Mouse (Mus musculus) cerebellum, postnatal 14 days (tissue): ENCODE measurements at regions not wholly inside any gene's neighbourhood (a gene's known extent, or its start where the extent isn't known, plus 50 kb on each side); places are given as distances from the start of the nearest gene placed in this dataset.

ENCODE experiments used
- DNase-seq, 2 experiments: peaks; one replicate each; pipeline ENCODE4 v3.0.0; 2021; ENCODE audit warnings: mixed read lengths in 2 of 2

DNA sequence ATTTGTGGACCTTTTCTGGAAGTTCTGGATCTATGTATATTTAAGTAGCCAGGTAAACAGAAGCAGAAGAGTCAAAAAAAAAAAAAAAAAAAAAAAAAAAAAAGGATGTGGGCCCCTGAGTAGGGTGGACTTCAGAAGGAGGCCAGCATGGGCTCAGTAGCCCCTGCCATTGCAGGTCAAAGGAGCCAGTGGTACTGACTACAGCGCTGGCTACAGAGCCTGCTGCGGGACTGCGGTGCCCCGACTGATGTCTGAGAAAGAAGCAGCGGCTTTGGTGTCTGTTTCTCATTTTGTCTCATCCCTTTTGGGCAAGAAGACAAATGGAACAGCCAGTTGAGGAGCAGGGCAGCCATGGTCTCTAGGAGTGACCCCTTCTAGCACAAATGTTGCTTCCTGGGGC is 134.9 kb downstream of the Gm4791 start:
- no peak for DNase-seq

GRCm38 (mm10) chr9:47133873-47134272 is 135.3 kb downstream of the Gm4791 start:
- DNase-seq, result no peak

GRCm38 (mm10) chr9:47134479-47134878 is 135.9 kb downstream of the Gm4791 start:
- DNase-seq, result no peak

GRCm38 (mm10) chr9:47136641-47137040 is 138.1 kb downstream of the Gm4791 start:
- no peak for DNase-seq

GRCm38 (mm10) chr9:47153471-47153870 is 154.9 kb downstream of the Gm4791 start:
- DNase-seq, result peak; percentile 31 to 35

GRCm38 (mm10) chr9:47165480-47166131 is 167.1 kb downstream of the Gm4791 start:
- no peak for DNase-seq

GRCm38 (mm10) chr9:47167681-47168240 is 169.2 kb downstream of the Gm4791 start:
- DNase-seq, result peak in 1 of 2 experiments; percentile 8

- DNase-seq, result no peak
These were observed 177.5 kb downstream of the Gm4791 start for GRCm38 (mm10) chr9:47176044-47176443.

- DNase-seq, result peak; percentile 59 to 64
These were observed 219.6 kb downstream of the Gm4791 start for GRCm38 (mm10) chr9:47218101-47218500.

DNA sequence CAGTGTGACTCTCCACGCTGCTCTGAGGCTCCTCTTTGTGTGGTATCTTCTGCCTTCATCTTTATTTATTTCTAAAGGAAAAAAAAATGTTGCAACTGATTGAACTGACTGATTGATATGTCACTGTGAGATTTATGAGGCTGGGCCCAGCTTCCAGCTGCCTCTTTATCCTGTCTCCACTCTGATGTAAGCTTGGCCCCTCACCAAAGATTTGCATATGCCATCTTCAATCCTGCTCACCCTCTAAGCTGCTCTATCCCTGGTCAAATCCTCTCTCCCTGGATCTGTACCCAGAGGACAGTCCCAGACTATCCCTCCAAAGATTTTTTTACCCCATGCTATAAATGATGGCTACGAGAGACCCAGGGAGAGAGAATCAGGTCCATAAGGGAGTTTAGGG is 225.0 kb downstream of the Gm4791 start:
- no peak for DNase-seq

DNA sequence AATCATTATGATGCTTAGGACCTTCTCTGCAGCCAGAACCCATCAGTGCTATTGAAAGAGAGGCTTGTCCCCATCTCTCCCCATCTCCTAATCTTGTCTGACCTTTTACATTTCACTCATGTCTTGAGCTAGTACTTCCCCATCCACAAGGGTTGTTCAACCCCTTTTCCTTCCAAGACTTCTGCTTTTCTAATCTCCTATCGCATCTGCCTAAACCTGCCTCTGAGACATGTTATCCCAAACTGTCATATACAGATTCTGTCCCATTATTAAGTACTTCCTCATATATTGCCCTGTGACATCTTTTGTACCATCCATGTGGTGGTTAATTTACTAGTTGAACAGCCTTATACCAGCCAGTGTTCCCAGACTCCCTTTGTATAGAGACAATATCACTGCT is 225.7 kb downstream of the Gm4791 start:
- no peak for DNase-seq

DNA sequence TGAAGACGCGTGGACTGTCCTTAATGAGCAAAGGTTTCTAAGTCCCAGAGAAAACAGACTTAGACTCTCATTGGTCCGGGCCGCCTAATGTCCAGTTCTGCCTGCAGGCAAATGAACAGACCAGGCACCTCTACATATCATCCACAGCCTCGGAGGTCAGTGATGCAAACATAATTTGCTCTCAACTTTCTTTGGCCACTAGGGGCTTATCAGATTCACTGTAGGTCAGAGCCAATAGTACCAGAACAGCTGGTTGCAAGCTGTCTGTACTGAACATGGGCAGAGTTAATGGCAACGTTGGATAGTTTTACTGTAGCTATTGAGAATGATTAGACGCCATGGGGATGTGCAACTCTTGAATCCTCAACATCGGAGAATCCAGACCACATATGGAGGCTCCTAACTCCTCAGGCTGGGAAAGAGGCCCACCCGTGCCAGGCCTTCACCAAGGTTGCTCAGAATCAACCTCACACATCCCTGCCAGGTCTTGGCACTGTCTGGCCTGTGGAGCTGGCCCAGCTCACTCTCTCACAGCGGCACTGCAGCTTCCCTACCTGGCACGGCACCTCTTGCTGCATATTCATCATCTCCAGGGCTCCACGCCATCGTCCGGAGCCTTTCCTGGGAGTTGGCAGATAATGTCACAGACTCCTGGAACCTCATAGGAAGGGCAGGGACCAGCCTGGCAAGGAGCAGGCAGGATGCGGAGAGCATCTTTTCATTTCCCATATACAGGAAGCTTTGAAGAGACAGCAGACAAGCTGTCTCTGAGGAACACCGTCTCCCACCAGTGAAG is 228.1 kb downstream of the Gm4791 start:
- peak; percentile 88 to 94 for DNase-seq

DNA sequence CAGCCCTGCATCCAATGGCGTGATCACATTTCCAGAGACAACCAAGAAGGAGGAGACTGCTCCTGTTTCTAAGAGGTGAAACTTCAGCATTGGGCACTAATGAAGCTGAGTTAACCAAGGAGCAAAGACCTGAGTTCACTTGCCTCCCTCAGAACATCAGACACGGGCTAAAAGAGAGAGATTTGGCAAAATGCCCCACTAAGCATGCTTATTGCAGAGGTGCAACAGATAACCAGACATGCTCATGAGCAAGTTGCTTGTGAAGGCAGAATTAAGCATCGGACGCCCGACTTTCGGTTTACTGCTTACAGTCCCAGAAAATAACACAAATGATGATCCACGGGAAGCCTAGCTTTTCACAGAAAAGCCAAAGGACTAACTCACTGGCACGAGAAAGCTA is 228.8 kb downstream of the Gm4791 start:
- DNase-seq, result no peak

- DNase-seq, result no peak
These were observed 230.2 kb downstream of the Gm4791 start for GRCm38 (mm10) chr9:47228736-47229135.

GRCm38 (mm10) chr9:47229296-47229695 is 230.8 kb downstream of the Gm4791 start:
- DNase-seq, result no peak

GRCm38 (mm10) chr9:47240950-47241349 is 242.4 kb downstream of the Gm4791 start:
- peak; percentile 97 to 98 for DNase-seq

DNA sequence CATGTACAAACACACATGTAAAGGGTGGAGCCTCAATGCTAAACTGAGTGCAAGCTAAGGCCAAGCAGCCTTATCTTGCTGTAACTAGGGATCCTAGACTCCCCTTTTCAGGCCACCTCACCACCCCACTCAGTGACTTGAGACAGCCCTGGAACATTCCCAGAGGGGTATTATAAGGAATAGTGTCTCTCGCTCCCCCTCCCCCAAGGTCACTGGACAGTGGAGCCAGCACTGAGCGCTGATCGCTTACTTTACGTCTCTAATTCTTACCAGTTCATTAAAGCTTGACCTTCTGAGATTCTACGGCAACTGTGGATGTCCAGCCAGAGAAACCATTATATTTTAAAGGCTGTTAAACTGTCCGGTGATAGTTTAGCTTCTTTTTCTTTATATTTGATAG is 243.5 kb downstream of the Gm4791 start:
- DNase-seq, result peak; percentile 33 to 44

DNA sequence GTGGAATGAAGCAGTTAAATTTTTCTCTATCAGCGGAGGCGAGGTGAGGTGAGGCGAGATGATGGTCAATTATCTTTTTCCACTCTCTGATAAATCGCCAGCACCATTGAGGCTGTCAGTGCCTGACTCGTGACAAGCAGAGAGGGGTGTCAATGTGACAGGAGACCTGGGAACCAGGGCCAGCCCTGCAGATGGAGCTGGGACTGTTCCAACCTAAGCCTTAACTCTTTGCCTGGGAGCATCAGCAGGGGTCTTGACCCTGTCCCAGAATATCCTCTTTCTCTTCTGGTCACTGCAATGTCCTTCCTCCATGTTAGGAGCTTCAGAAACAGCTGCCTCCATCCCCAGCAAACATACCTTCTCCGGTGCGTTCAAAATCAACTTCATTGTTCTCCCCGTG is 244.0 kb downstream of the Gm4791 start:
- DNase-seq, result peak; percentile 81 to 88

DNA sequence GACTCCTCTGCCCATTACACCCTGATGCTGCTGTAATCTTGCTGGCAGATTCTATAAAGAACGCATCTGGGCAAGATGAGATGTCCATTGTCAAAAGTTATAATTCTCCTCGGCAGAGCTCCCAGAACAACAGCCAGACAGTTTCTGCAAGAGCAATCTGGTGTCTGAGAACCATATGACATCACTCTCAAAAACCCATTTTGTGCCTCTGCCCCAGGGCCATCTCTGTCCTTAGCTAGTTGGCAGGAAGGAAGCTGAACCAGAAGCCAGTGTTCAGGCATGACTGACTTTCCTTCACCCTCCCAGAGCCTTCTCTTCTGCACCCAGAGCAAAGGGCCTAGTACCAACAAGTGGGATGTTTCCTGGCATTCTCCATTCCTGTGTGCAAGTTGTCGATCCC is 250.5 kb downstream of the Gm4791 start:
- peak; percentile 31 to 37 for DNase-seq

- DNase-seq, result no peak
These were observed 252.6 kb downstream of the Gm4791 start for GRCm38 (mm10) chr9:47251160-47251559.

DNA sequence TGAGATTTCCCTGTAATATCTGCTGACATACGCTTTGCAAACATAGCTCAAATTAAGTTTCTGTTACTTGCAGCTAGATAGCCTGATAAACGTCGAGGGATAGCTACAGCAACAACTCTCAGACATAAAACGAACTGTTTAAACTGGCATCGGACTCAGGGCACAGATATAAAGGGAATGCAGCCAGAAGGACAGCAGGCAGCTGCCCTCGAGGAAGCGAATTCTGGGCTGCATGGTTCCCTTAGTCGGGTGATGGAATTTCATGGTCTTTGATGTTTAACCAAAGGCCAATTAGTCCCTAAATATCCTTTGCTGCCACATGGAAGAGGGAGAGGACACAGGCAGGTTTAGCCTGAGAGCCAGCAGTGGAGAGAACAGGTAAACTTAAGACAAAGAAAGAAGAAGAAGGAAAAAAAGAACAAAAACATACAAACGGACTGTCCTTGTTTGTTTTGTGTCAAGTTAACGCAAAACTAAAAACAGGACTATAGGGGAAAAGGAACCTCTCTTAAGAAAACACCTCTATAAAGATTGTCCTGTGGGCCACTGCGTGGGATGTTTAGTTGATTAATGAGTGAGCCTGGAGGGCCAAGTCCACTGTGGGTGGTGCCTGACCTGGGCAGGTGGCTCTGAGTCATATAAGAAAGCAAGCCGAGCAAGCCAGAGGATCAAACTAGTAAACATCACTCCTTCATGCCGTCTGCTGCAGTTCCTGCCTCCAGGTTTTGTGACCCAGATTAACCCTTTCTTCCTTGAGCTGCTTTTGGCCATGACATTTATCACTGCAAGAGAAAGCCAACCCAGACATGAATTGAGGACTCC is 255.5 kb downstream of the Gm4791 start:
- DNase-seq, result peak; percentile 32 to 55

DNA sequence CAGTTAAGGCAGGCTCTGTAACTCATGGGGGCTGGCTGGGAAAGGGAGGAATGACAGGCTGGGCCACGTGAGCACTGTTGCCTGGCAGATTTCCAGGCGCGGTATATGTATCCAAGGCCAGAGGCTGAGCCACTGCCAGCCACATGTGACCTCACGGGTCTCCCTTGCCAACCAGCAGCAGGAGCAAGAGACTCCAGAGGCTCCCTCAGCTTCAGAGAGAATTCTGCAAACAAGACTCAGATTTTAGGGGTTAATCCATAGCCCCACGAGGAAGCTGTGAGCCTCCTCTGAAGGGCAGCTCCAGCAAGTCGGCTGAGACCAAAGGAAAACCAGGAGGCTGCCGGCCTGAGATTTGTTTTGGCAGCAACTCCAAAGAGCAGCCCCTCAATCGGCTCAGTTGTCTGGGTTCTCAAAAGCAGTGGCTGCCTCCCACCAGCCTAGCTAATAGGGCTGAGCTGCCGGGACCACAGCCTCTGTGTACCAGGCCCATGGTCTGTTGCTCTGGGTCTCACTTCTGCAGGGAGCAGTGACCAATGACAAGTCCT is 264.0 kb upstream of the Cadm1 start:
- DNase-seq, result peak; percentile 27 to 54
